ENCODE assay signal across 8 mouse cellular contexts in genomic region chr1:74807551-74808071, GRCm38 (mm10). TPM values are rescaled to one million over a fixed set of nuclear protein-coding genes. Genes with fewer than 3 reads are reported as not detected.
DNase-seq lines count a peak whose midpoint lies in the region; ATAC-seq lines count a peak whose summit lies in the region.

No protein-coding gene starts in this region.

- H3K27ac ChIP-seq in kidney, embryonic 15.5 days = no peak overlapping the region
- 0 out of 2 replicates have a peak overlapping the region, but pooled peaks have one; percentile 21 for H3K27ac ChIP-seq in hindbrain, embryonic 15.5 days (replicated peaks)
- H3K27ac ChIP-seq in neural tube, embryonic 11.5 days (ENCODE audit: low read depth, low read length) = no peak overlapping the region

- peaks cover 94% of the 10 kb centered on the region for H3K27me3 ChIP-seq in kidney, embryonic 15.5 days
- H3K27me3 ChIP-seq in hindbrain, embryonic 15.5 days = peaks cover 26% of the 10 kb centered on the region
- H3K27me3 ChIP-seq in neural tube, embryonic 11.5 days (ENCODE audit: control insufficient read depth, insufficient read depth, low read length) = peaks cover 52% of the 10 kb centered on the region

- H3K9ac ChIP-seq in kidney, embryonic 15.5 days = no peak overlapping the region
- peak overlapping the region; percentile 25; the same call in 1 of the 2 replicates for H3K9ac ChIP-seq in hindbrain, embryonic 15.5 days
- H3K9ac ChIP-seq in neural tube, embryonic 11.5 days (ENCODE audit: low read length) = no peak overlapping the region

- H3K4me2 ChIP-seq in kidney, embryonic 15.5 days = peak overlapping the region; percentile 57
- peak overlapping the region; percentile 72 for H3K4me2 ChIP-seq in hindbrain, embryonic 15.5 days
- peak overlapping the region; percentile 56 for H3K4me2 ChIP-seq in neural tube, embryonic 11.5 days (ENCODE audit: low read depth)

- H3K4me3 ChIP-seq in kidney, embryonic 15.5 days (replicated peaks) = peak overlapping the region; percentile 34; the same call in 1 of the 2 replicates
- H3K4me3 ChIP-seq in hindbrain, embryonic 15.5 days = peak overlapping the region; percentile 34
- no peak overlapping the region for H3K4me3 ChIP-seq in neural tube, embryonic 11.5 days (ENCODE audit: low read depth, low read length)

- no peak for DNase-seq in kidney, adult 9 months
- DNase-seq in adrenal gland, postnatal 36 days = peak; percentile 74 to 83
- DNase-seq in neural tube, embryonic 11.5 days (ENCODE audit: low spot score) = peak; percentile 33
- DNase-seq in ovary, postnatal 10 days (ENCODE audit: low spot score) = no peak
- DNase-seq in gastrocnemius, postnatal 10 days = no peak
- no peak for DNase-seq in cerebellum, adult 9-11 months

- peaks cover 43% of the 10 kb centered on the region for H3K4me1 ChIP-seq in kidney, embryonic 15.5 days
- peaks cover 45% of the 10 kb centered on the region for H3K4me1 ChIP-seq in hindbrain, embryonic 15.5 days (replicated peaks)
- peaks cover 26% of the 10 kb centered on the region for H3K4me1 ChIP-seq in neural tube, embryonic 11.5 days (ENCODE audit: control insufficient read depth, insufficient read depth, low read length)

- ATAC-seq in kidney, embryonic 15.5 days (replicated peaks; ENCODE audit: low FRiP score) = peak; percentile 22
- ATAC-seq in hindbrain, embryonic 15.5 days (ENCODE audit: low FRiP score, low read depth) = peak; percentile 35
- peak; percentile 22; the same call in 1 of the 2 replicates for ATAC-seq in neural tube, embryonic 11.5 days (ENCODE audit: insufficient read depth, low FRiP score, low TSS enrichment)

- H3K36me3 ChIP-seq in kidney, embryonic 15.5 days = no peaks in the 10 kb centered on the region
- H3K36me3 ChIP-seq in hindbrain, embryonic 15.5 days = no peaks in the 10 kb centered on the region
- H3K36me3 ChIP-seq in neural tube, embryonic 11.5 days (ENCODE audit: control insufficient read depth, insufficient read depth, low read length) = no peaks in the 10 kb centered on the region

- WGBS in kidney, embryonic 15.5 days = 5% methylated on average over 23 of the region's 23 CpGs
- 2% methylated on average over 23 of the region's 23 CpGs for WGBS in hindbrain, embryonic 15.5 days
- 3% methylated on average over 23 of the region's 23 CpGs for WGBS in neural tube, embryonic 11.5 days

- no peaks in the 10 kb centered on the region for H3K9me3 ChIP-seq in kidney, embryonic 15.5 days (replicated peaks)
- no peaks in the 10 kb centered on the region for H3K9me3 ChIP-seq in hindbrain, embryonic 15.5 days
- H3K9me3 ChIP-seq in neural tube, embryonic 11.5 days (ENCODE audit: control insufficient read depth, low read length) = no peaks in the 10 kb centered on the region

RNA-seq across cellular contexts. Expression of gene Wnt10a, which starts 16.3 kb away (rescaled TPM):
- polyA plus RNA-seq in kidney, embryonic 15.5 days (2015; fragmentation: Nextera tagmentation; extraction: Ambion mirVana) = 0.43 and 0.89 TPM in 2 replicates
- under 1 TPM; 0.36 to 0.43 TPM for total RNA-seq in adrenal gland, postnatal 36 days (2021)
- polyA plus RNA-seq in hindbrain, embryonic 15.5 days (2015; fragmentation: Nextera tagmentation; extraction: Ambion mirVana) = 0.57 and 0.69 TPM in 2 replicates
- polyA plus RNA-seq in neural tube, embryonic 11.5 days (2014; fragmentation: Nextera tagmentation; extraction: Ambion mirVana) = 1.7 and 2.4 TPM in 2 replicates
- total RNA-seq in gastrocnemius, postnatal 10 days (2021) = under 1 TPM in 1 of 2 experiments, not detected in 1; 0.29 TPM

RNA-seq across cellular contexts. Expression of gene Wnt6, which starts 35.9 kb away (rescaled TPM):
- 2.0 and 2.3 TPM in 2 replicates for polyA plus RNA-seq in kidney, embryonic 15.5 days (2015; fragmentation: Nextera tagmentation; extraction: Ambion mirVana)
- total RNA-seq in adrenal gland, postnatal 36 days (2021) = 1 to 10 TPM; 3.9 to 4.3 TPM
- polyA plus RNA-seq in hindbrain, embryonic 15.5 days (2015; fragmentation: Nextera tagmentation; extraction: Ambion mirVana) = 4.7 and 7.0 TPM in 2 replicates
- polyA plus RNA-seq in neural tube, embryonic 11.5 days (2014; fragmentation: Nextera tagmentation; extraction: Ambion mirVana) = 14.5 and 14.6 TPM in 2 replicates
- total RNA-seq in gastrocnemius, postnatal 10 days (2021) = 1 to 10 TPM in 1 of 2 experiments, under 1 TPM in 1; 0.95 to 1.5 TPM

RNA-seq across cellular contexts. Expression of gene Cdk5r2, which starts 47.1 kb away (rescaled TPM):
- 0.05 TPM in 1 of 2 replicates, not detected in the other for polyA plus RNA-seq in kidney, embryonic 15.5 days (2015; fragmentation: Nextera tagmentation; extraction: Ambion mirVana)
- total RNA-seq in adrenal gland, postnatal 36 days (2021) = 1 to 10 TPM; 2.8 to 3.5 TPM
- polyA plus RNA-seq in hindbrain, embryonic 15.5 days (2015; fragmentation: Nextera tagmentation; extraction: Ambion mirVana) = 11.1 and 12.4 TPM in 2 replicates
- polyA plus RNA-seq in neural tube, embryonic 11.5 days (2014; fragmentation: Nextera tagmentation; extraction: Ambion mirVana) = 4.0 and 4.5 TPM in 2 replicates
- under 1 TPM; 0.52 to 0.56 TPM for total RNA-seq in gastrocnemius, postnatal 10 days (2021)

RNA-seq across cellular contexts. Expression of gene Prkag3, which starts 58.6 kb away (rescaled TPM):
- polyA plus RNA-seq in kidney, embryonic 15.5 days (2015; fragmentation: Nextera tagmentation; extraction: Ambion mirVana) = 0.44 and 0.73 TPM in 2 replicates
- under 1 TPM in 1 of 2 experiments, not detected in 1; 0.23 TPM for total RNA-seq in adrenal gland, postnatal 36 days (2021)
- polyA plus RNA-seq in hindbrain, embryonic 15.5 days (2015; fragmentation: Nextera tagmentation; extraction: Ambion mirVana) = not detected in 2 replicates
- polyA plus RNA-seq in neural tube, embryonic 11.5 days (2014; fragmentation: Nextera tagmentation; extraction: Ambion mirVana) = 0.16 TPM in 1 of 2 replicates, not detected in the other
- 10 to 100 TPM; 64.7 to 66.7 TPM for total RNA-seq in gastrocnemius, postnatal 10 days (2021)

Comparison
In these comparisons a context has a peak if more than half of its experiments do, and no peak if none do; other contexts are left out.
1. DNase-seq: peak in adrenal gland, postnatal 36 days (2 of 2) and neural tube, embryonic 11.5 days (single experiment); none in kidney, adult 9 months (single experiment), ovary, postnatal 10 days (single experiment), gastrocnemius, postnatal 10 days (single experiment) and cerebellum, adult 9-11 months (single experiment).
2. Peak in every context shown above with its lines, with median percentiles within 50 percentile points of each other: ATAC-seq and H3K4me2 ChIP-seq.